Mouse (Mus musculus) G1E (cell line): ENCODE measurements around the gene Thrsp.

Experiments used
- CTCF ChIP-seq: IDR thresholded peaks from 2 replicates; pipeline ENCODE4 v1.5.1; 2012; ENCODE audit warnings: low read depth, low read length, inconsistent platforms, mixed read lengths
- GATA1 ChIP-seq: IDR thresholded peaks from 2 replicates; pipeline ENCODE4 v1.6.1; 2012; ENCODE audit warnings: borderline replicate concordance, low read length, inconsistent platforms, mixed read lengths
- GATA2 ChIP-seq: IDR thresholded peaks from 2 replicates; pipeline ENCODE4 v1.6.1; 2012; ENCODE audit warnings: low read depth, low read length, inconsistent platforms, borderline replicate concordance

GRCm38 (mm10) chr7:97426566-97426965 lies 9.0 kb upstream of the Thrsp start:
- no peak for TF ChIP-seq GATA1
- no peak for TF ChIP-seq CTCF
- TF ChIP-seq GATA2, result no peak
